Mouse (Mus musculus) retina, postnatal 1 day (tissue): ENCODE data around the gene Gbp8.
"Not testable (repeated sequence)": the region's sequence is repeated elsewhere in the genome, so short reads cannot be mapped to it uniquely, and the experiment has no call there.

Experiments
- DNase-seq: peaks from one replicate; pipeline ENCODE4 v3.0.0-alpha.2; 2012

Gbp8 gene

GRCm38 (mm10) chr5:105139409-105140088 is at the start of gene Gbp8, which contains the start of the genes Gbp9 and Gbp4:
TSS of gene Gbp8 (minus strand) at chr5:105139540.
TSS of gene Gbp9 (minus strand) at chr5:105139539.
TSS of gene Gbp4 (minus strand) at chr5:105139586.
- DNase-seq: not testable (repeated sequence)

- DNase-seq: no peak
Observed at GRCm38 (mm10) chr5:105181446-105181845, 42.1 kb upstream of the Gbp8 start.

GRCm38 (mm10) chr5:105156582-105156981 is 17.2 kb upstream of the Gbp8 start:
- DNase-seq: no peak

- no peak for DNase-seq
Observed at GRCm38 (mm10) chr5:105154049-105154448, 14.7 kb upstream of the Gbp8 start.

- not testable (repeated sequence) for DNase-seq
Observed at GRCm38 (mm10) chr5:105148062-105148461, 8.7 kb upstream of the Gbp8 start.

- DNase-seq: no peak
Observed at GRCm38 (mm10) chr5:105146447-105146846, 7.1 kb upstream of the Gbp8 start.

- not testable (repeated sequence) for DNase-seq
Observed at GRCm38 (mm10) chr5:105145731-105146130, 6.4 kb upstream of the Gbp8 start.

- DNase-seq: not testable (repeated sequence)
Observed at GRCm38 (mm10) chr5:105140089-105140810, 910 bp upstream of the Gbp8 start.

GRCm38 (mm10) chr5:105138906-105139305 is 434 bp downstream of the Gbp8 start:
- no peak for DNase-seq

GRCm38 (mm10) chr5:105136706-105137304 is 2.5 kb downstream of the Gbp8 start:
- peak; percentile 6 for DNase-seq

- DNase-seq: not testable (repeated sequence)
Observed at GRCm38 (mm10) chr5:105121731-105122130, 17.6 kb downstream of the Gbp8 start.

- DNase-seq: no peak
Observed at GRCm38 (mm10) chr5:105115740-105116139, 23.6 kb downstream of the Gbp8 start.

GRCm38 (mm10) chr5:105114696-105115095 is 24.6 kb downstream of the Gbp8 start:
- no peak for DNase-seq

GRCm38 (mm10) chr5:105113656-105114055 is 25.7 kb downstream of the Gbp8 start:
- no peak for DNase-seq

- DNase-seq: peak; percentile 5
Observed at GRCm38 (mm10) chr5:105110271-105110852, 29.0 kb downstream of the Gbp8 start.

- DNase-seq: not testable (repeated sequence)
Observed at GRCm38 (mm10) chr5:105109775-105110174, 29.6 kb downstream of the Gbp8 start.

- not testable (repeated sequence) for DNase-seq
Observed at GRCm38 (mm10) chr5:105105689-105106088, 33.7 kb downstream of the Gbp8 start.

- no peak for DNase-seq
Observed at GRCm38 (mm10) chr5:105081900-105082299, 57.4 kb downstream of the Gbp8 start.

GRCm38 (mm10) chr5:105068356-105068755 is 71.0 kb downstream of the Gbp8 start:
- DNase-seq: not testable (repeated sequence)

- not testable (repeated sequence) for DNase-seq
Observed at GRCm38 (mm10) chr5:105064443-105064842, 74.9 kb downstream of the Gbp8 start.

GRCm38 (mm10) chr5:105063321-105063720 is 76.0 kb downstream of the Gbp8 start:
- DNase-seq: no peak

GRCm38 (mm10) chr5:105062403-105062802 is 76.9 kb downstream of the Gbp8 start:
- not testable (repeated sequence) for DNase-seq

- no peak for DNase-seq
Observed at GRCm38 (mm10) chr5:105060224-105060623, 79.1 kb downstream of the Gbp8 start.
